Mouse (Mus musculus): ENCODE results near the gene Gm9833.
"Not testable (repeated sequence)": the region's sequence is repeated elsewhere in the genome, so short reads cannot be mapped to it uniquely, and the experiment has no call there.

Gene Gm9833

DNA sequence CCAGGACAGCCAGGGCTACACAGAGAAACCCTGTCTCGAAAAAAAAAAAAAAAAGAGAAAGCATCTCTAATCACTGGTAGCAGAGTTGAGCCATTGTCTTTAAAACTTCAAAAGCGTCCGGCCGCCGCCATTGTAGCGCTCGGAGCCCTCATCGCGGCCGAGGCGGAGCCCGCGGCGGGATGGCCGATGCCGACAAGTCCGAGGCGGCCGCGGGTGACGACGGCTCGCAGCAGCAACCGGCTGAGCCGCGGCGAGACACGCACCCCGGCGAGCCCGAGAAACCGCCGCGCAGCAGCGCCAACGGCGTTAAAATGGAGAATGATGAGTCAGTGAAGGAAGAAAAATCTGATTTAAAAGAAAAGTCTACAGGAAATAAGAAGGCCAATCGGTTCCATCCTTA, at the start of gene Gm9833:
TSS of gene Gm9833 (plus strand) at position 117 of the 400 bp plus-strand sequence.
- not testable (repeated sequence) for DNase-seq (ENCODE audit: low spot score in 2 of 2)

DNA sequence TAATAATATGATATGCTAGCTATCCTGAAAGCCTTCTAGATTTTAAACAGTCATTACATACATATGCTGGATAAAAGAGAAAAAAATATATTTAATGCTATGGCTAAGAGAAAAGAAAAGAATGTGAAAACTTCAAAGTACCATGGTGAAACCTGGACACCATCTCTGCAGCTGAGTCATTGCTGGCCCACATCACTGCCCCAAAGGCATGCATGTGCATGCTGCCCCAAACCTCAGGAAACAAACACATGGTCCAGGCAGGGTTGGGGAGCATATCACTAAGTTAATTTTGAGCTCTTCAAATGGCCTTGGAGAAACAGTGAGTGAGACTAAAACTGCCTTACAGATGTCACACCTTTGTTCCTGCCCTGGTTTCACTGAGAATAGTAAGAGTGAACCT, 17.8 kb upstream of the Gm9833 start:
- no peak for DNase-seq (ENCODE audit: low spot score in 2 of 2)

DNA sequence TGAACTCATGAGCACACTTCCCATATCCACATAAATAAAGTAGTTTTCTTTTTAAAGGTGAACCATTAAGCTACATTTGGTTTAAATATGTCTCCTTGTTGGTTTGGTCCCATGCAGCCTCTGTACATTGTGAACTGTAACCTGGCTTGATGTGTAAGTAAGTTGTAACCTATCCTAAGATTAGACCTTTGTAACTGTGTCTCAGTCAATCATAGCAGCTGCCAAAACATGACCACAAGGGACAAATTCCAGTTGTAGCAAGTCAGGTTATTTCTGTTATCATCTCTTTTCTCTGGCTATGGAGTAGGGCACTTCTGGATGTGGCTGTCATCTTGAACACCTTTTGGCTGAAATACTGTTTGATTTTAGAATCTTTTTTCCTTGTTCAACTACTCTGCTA, 12.1 kb upstream of the Gm9833 start:
- DNase-seq (ENCODE audit: low spot score in 2 of 2), result no peak

DNA sequence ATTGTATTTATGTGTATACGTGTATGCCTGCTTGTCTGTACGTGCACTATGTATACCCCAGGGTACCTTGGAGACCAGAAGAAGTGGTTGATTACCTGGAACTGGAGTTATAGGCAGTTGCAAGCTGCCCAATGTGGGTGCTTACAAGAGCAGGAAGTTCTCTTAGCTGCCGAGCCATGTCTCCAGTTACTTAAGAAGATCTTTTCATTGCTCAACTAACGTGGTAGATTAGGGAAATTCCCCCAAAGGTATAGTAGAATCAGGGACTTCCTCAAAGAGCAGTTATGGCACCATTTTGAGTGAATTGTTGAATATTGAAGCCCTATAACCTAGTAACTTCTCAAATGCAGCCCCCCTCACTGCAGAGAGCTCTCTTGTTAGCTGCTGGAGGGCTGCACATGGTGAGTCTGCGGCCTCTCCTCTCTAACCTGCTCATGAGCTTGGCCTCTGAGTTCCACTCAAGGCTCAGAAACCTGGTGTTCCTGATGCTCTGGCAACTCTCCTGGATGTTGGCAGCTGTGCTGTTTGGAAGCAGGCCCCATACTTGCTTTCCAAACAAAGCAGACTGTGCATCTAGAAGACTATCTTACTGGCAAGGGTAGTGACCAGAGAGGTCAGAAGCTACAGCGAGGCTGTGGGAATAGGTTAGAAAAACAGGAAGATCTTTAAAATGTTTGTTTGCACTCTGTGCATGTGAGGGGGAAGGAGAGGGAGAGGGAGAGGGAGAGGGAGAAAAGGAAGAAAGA, 10.6 kb upstream of the Gm9833 start:
- DNase-seq (ENCODE audit: low spot score in 2 of 2), result no peak

DNA sequence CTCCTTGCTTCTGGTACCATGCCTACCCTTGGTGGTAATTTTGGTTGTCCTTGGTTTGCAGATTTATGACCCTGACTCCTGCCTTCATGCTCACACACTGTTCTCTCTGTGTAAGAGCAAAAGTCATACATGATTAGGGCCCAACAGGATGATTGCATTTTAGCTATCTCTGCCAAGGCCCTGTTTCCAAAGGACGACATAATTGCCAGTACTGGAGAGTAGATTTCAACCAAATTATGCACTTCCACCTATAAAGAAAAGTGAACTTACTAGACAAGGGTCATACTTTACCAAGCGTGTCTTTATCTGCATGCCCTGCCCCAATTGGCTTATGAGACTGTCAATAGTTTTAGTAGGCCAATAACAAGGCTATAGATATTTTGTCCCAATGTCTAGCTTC, 9.8 kb upstream of the Gm9833 start:
- DNase-seq (ENCODE audit: low spot score in 2 of 2), result no peak

DNA sequence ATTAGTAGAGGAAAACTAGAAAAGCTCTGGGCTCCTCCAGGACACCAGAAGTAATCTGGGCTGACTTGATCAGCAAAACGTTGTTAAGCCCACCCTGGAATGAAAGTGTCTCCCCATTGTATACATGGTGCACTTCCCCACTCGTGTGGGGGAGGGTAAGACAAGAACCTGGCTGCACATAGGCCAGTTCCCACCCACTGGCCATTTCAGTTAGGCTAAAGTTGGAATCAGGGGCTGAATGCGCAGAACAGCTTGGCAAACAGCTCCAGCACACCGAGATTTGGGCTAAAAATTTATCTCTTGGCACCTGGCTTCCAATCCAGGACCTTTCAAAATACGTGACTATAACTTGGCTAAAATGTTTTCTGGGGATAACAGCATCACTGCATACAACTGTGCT, 6.6 kb upstream of the Gm9833 start:
- DNase-seq (ENCODE audit: low spot score in 2 of 2), result no peak

DNA sequence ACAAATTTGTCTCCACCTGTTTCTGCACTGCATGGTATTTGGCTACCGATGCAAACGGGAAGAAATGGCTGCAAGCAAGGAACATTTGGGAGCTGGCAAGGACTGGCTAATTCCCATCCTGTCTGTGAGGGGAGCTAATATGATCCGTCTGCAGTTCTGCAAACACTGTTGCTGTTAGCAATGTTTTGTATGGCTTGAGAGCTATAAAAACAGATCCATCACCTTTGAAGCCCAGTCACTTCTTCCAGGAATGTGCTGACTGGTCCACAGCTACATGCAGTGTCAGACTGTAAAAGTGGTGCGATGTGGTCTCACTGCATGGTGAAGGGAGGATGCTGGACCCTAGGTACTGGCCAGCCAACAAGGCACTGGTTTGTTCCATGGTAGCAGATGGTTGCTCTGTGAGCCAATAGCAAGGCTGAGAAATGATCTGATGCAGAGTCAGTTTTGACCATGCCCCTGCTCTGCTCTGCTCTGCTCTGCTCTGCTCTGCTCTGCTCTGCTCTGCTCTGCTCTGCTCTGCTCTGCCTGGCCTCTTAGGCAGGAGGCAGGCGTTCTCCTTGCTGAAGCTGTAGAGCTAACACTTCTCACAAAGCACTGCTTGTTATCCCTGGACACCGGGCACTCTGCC, 5.9 kb upstream of the Gm9833 start:
- DNase-seq (ENCODE audit: low spot score in 2 of 2), result no peak

DNA sequence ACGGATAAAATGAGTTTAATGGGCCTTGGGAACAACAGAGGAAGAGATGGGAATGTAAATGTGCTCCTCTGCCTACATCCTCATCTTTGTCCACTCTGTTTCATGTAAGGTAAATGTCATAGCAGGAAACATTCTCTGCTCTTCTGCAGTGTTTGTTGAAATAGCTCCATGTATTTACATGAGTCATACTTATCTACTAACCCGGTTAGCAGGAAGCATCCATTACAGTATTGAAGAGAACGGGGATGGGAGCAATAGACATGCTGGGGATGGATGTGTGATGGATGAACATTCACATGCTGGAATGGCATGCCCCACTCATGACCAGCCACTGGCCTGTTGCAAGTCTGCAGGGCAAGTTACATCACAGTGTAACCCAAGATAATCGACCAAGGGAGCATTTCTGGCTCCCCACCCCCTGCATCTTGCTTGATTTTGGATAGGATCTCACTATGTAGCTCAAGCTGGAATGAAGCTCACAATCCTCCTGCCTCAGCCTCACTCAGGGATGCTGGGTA, 5.3 kb upstream of the Gm9833 start:
- no peak for DNase-seq (ENCODE audit: low spot score in 2 of 2)

DNA sequence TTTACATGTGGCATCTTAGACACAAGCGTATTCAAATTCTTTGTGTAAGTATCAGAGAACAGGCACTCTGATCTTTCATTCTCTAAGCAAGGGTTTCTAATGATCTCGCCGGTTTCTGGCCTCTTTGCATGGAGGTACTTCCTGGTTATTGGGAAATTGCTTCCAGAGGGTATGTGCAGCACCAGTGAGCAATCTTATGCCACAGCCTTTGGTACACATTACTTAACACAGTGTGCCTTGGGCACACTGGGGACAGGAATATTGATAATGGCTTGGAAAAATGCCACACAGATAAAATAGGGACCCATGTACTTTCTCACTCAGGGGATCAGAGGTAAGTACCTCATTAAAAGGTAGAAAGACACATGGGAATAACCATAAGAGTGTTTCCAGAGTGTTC, 3.8 kb upstream of the Gm9833 start:
- no peak for DNase-seq (ENCODE audit: low spot score in 2 of 2)

DNA sequence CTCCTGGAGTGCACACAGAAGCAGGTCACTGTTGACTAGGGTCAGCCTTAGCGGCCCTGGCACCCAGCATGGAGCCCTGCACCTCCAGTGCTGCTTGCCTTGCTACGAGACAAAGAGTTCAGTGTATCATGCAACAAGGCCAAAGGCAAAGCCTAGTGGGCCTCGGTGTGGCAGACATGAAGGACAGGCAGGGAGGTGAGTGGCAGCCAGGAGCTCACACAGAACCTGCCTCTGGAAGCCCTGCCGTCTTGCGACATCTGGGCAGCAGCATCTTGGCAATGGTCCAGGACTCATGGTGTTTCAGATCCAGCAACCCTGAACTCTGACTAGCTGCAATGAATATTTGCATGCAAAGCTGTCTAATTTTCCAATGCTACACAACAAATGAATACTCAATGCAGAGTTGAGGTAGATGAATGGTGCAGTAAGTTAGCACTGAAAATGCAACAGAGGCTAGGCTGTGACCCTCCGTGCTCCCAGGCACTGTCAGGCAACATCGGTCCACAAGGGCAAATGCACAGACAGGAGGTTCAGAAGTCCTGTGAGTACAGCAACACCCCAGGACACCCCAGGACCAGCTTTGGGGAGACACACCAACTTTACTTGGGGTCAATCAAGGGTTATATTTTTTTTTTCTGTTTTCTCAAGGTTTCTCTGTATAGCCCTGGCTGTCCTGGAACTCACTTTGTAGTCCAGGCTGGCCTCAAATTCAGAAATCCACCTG, 2.4 kb upstream of the Gm9833 start:
- DNase-seq (ENCODE audit: low spot score in 2 of 2), result no peak

DNA sequence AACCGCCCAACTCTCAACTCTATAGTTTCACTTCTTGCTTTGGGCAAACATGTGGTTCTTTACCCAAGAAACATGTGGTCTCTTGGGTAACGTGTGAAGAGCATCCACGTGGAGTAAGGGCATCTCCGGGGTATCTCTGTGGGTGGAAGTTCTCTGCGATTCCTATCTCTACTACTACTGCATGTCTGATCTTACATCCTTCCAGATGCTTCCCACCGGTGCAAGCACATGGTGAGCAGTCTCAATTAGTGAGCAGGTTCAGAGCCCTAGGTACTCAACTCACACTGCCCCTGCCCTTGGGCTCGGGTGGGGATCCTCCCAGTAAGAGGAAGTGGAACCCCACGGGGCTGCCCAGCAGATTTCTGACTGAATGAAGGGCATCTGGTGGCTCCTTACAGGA, 399 bp upstream of the Gm9833 start:
- peak in 1 of 2 experiments; percentile 20 for DNase-seq (ENCODE audit: low spot score in 2 of 2)

DNA sequence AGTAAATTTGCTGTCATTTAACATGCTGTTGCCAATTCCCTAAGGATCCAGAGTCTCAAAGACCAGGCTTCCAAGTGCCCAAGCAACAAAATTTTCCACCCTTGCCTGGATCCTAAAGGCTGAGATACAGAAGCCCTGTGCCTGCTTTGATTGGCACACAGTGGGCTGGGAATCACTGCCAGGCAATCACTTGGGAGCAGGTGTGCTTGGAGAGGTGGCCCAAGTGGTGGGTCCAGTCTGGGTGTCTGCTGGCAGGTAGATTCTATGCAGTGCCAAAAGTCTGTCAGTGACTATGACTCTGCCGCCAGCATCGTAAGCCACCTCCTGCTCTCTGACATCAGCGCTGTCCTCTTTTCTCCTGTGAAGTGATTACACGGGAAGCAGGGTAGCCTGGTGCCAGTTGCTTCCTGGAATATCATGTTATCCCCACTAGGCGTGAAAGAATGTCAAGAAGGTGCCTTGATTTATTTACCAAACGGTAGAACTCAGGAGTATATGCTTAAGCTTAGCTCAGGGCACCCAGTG, 3.8 kb downstream of the Gm9833 start:
- no peak for DNase-seq (ENCODE audit: low spot score in 2 of 2)

DNA sequence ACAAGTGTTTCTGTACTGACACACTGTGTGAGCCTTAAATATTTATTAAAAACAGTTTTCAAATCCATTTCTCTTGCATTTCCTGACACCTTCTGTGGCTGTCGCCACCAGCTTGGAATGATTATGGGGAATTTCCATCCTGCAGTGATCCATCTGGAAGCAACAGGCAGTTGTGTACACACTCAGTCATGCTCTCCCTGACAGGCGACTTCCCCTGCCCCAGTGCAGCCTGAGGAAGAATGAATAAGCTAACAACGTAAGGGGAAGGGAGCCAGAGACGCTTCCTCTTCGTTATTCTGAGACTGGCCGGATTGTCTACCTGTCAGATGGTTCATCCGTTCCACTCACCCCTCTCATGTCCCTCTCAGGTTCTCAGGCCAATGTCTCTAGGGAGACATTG, 4.6 kb downstream of the Gm9833 start:
- DNase-seq (ENCODE audit: low spot score in 2 of 2), result no peak

DNA sequence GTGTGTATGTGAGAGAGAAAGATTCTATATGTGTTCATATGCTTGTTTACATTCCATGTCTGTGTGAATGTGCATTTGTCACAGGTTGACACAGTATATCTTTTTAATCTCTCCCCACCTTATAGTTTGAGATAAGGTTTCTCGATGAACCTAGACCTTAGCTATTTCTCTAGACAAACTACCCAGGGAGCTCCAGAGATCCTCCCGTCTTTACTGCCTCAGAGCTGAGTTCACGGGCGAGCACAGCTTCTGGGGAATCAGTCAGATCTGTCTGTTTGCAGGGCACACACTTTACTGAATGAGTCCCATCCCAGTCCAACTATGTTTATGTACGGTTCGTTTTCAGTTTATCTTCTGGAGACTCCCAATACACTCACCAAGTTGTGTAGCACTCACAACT, 5.0 kb downstream of the Gm9833 start:
- DNase-seq (ENCODE audit: low spot score in 2 of 2), result no peak

DNA sequence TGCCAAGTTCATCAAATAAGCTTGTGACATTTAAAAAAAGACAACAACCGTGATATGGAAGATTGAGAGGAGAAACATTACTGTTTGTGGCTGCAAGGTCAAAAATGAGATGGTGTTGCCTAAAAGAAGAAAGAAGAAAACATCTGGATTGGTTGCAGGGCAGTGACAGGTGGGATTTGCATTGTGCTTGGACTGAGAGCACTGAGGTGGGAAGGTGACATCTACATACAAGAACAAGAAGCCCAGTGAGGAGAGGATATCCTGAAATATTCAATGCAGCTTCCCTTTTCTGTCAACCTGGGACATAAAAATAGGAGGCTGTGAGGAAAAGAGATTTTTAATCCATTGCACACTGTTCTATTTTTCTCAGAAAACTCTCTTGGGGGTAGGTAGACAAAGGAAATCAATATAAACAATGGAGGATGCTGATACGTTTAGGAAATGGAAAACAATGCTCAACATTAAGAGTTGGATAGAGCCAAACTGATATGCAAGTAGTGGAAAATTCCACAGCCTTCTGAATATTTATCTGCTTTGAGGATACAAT, 7.2 kb downstream of the Gm9833 start:
- DNase-seq (ENCODE audit: low spot score in 2 of 2), result no peak

DNA sequence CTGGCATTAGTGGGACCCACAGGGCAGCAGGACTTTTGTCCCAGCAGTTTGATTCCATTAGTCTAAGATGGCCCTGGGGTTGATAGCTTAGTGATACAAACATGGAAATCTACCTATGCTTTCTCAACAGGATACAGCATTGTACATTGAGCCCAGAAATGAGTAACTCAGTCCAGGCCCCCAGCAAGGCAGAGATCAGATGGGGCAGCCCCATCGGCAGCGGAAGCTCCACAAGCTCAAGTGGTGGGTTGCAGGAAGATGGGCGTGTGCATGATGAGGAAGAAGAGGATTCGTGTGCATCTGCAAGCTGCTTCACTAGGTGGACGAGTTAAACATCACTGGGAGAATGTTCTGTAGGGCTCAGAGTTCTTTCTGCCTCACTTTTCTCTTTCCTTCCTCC, 11.8 kb downstream of the Gm9833 start:
- no peak for DNase-seq (ENCODE audit: low spot score in 2 of 2)

DNA sequence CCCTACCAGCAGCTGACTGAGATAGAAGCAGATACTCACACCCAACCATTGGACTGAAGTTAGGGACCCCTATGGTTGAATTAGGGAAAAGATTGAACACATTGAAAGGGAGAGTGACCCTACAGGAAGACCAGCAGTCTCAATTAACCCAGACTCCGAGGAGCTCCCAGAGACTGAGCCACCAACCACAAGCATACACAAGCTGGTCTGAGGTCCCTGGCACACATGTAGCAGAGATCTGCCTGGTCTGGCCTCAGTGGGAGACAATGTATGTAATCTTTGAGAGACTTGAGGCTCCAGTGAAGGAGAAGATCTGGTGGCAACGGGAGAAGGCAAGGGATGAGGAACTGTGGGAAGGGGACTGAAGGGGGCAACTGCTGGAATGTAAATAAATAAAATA, 23.7 kb downstream of the Gm9833 start:
- DNase-seq (ENCODE audit: low spot score in 2 of 2), result no peak

DNA sequence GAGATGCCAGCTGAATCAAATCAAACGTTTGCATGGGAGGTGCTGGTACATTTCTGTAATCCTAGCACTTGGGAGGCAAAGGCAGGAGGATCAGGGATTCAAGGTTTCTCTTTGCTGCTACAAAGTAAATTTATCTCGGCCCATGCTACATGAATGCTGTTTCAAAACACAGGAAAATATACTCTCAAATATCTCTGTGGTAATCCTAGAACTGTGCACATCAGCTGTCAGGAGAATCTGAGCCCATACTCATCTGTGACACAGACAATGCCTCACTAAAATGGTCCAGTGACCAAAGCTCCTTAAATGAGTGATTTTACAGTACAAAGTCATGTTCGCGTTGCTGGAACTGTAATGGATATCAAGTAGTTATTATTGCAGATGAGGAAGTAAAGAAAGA, 24.3 kb downstream of the Gm9833 start:
- DNase-seq (ENCODE audit: low spot score in 2 of 2), result no peak

DNA sequence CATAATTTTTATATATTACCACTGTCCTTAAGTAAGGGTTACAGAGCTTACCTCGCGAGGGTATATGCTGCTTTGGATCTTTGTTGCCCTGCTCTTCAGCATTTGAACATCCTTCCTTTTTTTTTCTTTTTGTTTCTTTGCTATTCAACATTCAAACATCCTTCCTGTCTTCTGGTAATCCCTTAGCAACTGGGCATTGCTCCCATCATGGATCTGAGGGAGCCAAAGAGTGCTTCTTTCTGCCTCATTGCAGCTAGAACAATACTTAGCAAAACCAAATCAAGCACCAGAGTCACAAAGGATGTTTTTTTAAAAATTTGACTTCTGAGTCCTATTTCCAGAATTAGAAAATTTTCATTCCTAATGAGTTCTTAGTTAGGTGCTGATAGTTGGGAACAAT, 24.8 kb downstream of the Gm9833 start:
- DNase-seq (ENCODE audit: low spot score in 2 of 2), result no peak

DNA sequence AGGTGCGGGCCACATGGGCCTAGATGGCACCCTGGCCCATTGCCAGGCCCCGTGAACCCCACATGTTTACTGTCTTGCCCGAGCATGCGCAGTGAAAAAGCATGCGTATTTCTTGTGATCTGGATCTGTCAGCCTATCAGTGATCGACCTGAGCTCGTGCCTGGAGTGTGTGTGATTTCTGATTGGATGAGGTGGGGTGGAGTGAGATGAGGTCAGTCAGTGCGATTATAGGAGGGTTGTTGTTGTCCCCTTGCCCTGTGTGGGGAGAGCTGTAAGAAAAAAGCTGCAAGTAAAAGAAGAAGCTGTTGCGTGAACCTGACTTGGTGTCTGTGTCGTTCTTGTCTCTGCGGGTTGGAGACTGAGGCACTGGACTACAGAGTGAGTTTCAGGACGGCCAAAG, 28.6 kb downstream of the Gm9833 start:
- no peak for DNase-seq (ENCODE audit: low spot score in 2 of 2)

DNA sequence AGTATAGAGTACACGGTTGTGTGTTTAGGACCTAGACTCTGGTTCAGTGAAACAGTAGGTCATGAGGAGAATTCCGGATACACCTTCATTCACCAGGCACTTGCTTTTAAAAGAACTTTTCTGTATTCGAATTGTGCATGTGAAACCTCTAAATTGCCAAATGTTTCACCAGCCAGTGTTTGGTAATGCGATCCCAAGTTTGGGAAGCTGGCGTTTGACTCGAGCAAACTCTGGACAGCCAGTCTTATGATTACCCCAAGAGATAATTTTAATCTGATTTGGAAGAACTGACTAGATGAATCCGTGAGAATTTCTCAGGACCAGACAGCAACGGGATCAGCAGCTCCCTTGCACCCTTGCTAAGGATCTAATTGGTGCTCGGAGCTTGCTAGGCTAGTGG, 33.3 kb downstream of the Gm9833 start:
- no peak for DNase-seq (ENCODE audit: low spot score in 2 of 2)

Measured in natural killer cell, adult 2 months (primary cell).